Mouse (Mus musculus): ENCODE results near the gene Ifi27l2a. TPM values are rescaled to one million over a fixed set of nuclear protein-coding genes. Genes with fewer than 3 reads are reported as not detected.

Ifi27l2a gene
- polyA plus RNA-seq, 1 experiment, result 26.7 TPM

DNA sequence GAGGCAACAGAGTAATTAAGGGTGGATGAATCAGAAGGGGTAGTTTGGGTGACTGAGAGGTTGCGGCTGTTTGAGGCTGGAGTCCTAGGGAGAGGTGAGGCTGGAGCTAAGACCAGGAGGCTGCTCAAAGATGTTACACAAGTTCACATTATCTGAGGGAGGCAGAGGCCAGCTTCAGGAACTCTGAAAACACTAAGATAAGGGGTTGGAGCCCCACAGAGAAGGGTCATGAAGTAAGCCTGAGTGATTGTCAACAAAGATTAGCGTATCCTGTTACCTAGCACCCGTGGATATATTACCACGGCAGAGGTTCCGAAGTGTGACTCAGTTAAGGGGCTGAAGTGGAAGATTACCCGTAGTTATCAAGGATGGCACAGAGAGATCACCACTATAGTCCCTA is 50.0 kb downstream of the Ifi27l2a start:
- Histone ChIP-seq H3K9me3 (no peaks in the 10 kb centered on the region), H3K4me1 (peaks cover 68% of the 10 kb centered on the region), H3K27me3 (replicated peaks) (no peaks in the 10 kb centered on the region), H3K4me3 (replicated peaks) (no peak overlapping the region), H3K36me3 (replicated peaks; ENCODE audit: low read length) (peaks cover 7% of the 10 kb centered on the region)
- TF ChIP-seq GATA1 (IDR thresholded peaks at IDR 0.05; ENCODE audit: borderline replicate concordance, low read length), result no peak; the same call in 2 of the 3 replicates
- no peak for TF ChIP-seq FLI1 (IDR thresholded peaks at IDR 0.05; ENCODE audit: low read length)

Other genes with a start within 250 kb of the Ifi27l2a start
- gene Prima1, start 201.5 kb downstream of the Ifi27l2a start, polyA plus RNA-seq (2012; ENCODE audit: insufficient read depth, low replicate concordance), result not detected in 2 replicates
- gene Fam181a, start 132.7 kb downstream of the Ifi27l2a start, polyA plus RNA-seq (2012; ENCODE audit: insufficient read depth, low replicate concordance), result not detected in 2 replicates
- 1.7 TPM in 1 of 2 replicates, not detected in the other for gene Asb2, start 87.7 kb downstream of the Ifi27l2a start, polyA plus RNA-seq (2012; ENCODE audit: insufficient read depth, low replicate concordance)
- gene Otub2, start 55.0 kb downstream of the Ifi27l2a start, polyA plus RNA-seq (2012; ENCODE audit: insufficient read depth, low replicate concordance), result 0.66 and 0.79 TPM in 2 replicates
- gene 9330161L09Rik, start 35.9 kb downstream of the Ifi27l2a start, polyA plus RNA-seq (2012; ENCODE audit: insufficient read depth, low replicate concordance), result 0.28 TPM in 1 of 2 replicates, not detected in the other
- gene Ddx24, start 17.9 kb downstream of the Ifi27l2a start, polyA plus RNA-seq (2012; ENCODE audit: insufficient read depth, low replicate concordance), result 8.3 and 20.3 TPM in 2 replicates
- 4.1 TPM in 1 of 2 replicates, not detected in the other for gene Ifi27, start 9.5 kb downstream of the Ifi27l2a start, polyA plus RNA-seq (2012; ENCODE audit: insufficient read depth, low replicate concordance)
- gene Ifi27l2b, start 13.5 kb upstream of the Ifi27l2a start, polyA plus RNA-seq (2012; ENCODE audit: insufficient read depth, low replicate concordance), result not detected in 2 replicates
- not detected in 2 replicates for gene Ppp4r4, start 88.6 kb upstream of the Ifi27l2a start, polyA plus RNA-seq (2012; ENCODE audit: insufficient read depth, low replicate concordance)
- 1.4 TPM in 1 of 2 replicates, not detected in the other for gene Serpina10, start 187.8 kb upstream of the Ifi27l2a start, polyA plus RNA-seq (2012; ENCODE audit: insufficient read depth, low replicate concordance)
- not detected in 2 replicates for gene Serpina6, start 213.5 kb upstream of the Ifi27l2a start, polyA plus RNA-seq (2012; ENCODE audit: insufficient read depth, low replicate concordance)
- not detected in 2 replicates for gene Serpina16, start 232.5 kb upstream of the Ifi27l2a start, polyA plus RNA-seq (2012; ENCODE audit: insufficient read depth, low replicate concordance)

All from megakaryocyte, embryonic 14.5 days (primary cell).